Mouse (Mus musculus): ENCODE measurements at regions not wholly inside any gene's neighbourhood (a gene's known extent, or its start where the extent isn't known, plus 50 kb on each side); places are given as distances from the start of the nearest gene placed in this dataset.

- DNase-seq (ENCODE audit: low read depth in 3 of 3, low spot score in 3 of 3) (no peak), ATAC-seq (ENCODE audit: insufficient read depth) (peak; percentile 29; the same call in 1 of the 2 replicates)
- Histone ChIP-seq H3K36me3 (replicated peaks; ENCODE audit: control insufficient read depth, insufficient read depth, low read depth) (no peaks in the 10 kb centered on the region), H3K4me3 (ENCODE audit: insufficient read depth in 1 of 2, low read depth in 2 of 2, low read length in 2 of 2) (no peak overlapping the region), H3K27me3 (ENCODE audit: control insufficient read depth, insufficient read depth, low read length) (no peaks in the 10 kb centered on the region), H3K9ac (replicated peaks) (no peak overlapping the region), H3K4me1 (replicated peaks; ENCODE audit: control insufficient read depth in 2 of 2, insufficient read depth in 2 of 2, low read length in 1 of 2) (peaks cover 13 to 21% of the 10 kb centered on the region in 2 experiments), H3K4me2 (ENCODE audit: low read depth) (no peak overlapping the region), H3K9me3 (ENCODE audit: control insufficient read depth, low read length) (no peaks in the 10 kb centered on the region), H3K27ac (no peak overlapping the region)
- 7% methylated on average over 3 of the region's 3 CpGs for WGBS (ENCODE audit: insufficient replicate concordance)
- no peak for TF ChIP-seq CTCF (IDR thresholded peaks at IDR 0.05; ENCODE audit: low read depth)
- no peak for TF ChIP-seq EP300 (IDR thresholded peaks at IDR 0.05; ENCODE audit: low read depth)
Measured at GRCm38 (mm10) chr6:67087393-67087792, 50.1 kb upstream of the Gadd45a start.

Measured in liver, embryonic 14.5 days (tissue).